Mouse (Mus musculus): ENCODE data around the gene Dgcr8. TPM values are rescaled to one million over a fixed set of nuclear protein-coding genes. Genes with fewer than 3 reads are reported as not detected.

Gene Dgcr8
- polyA plus RNA-seq, 1 experiment, result 70.0 TPM

- no peak overlapping the region for H3K4me3 ChIP-seq (ENCODE audit: control insufficient read depth, insufficient read depth, low read length)
- 86% methylated on average over 6 of the region's 6 CpGs for WGBS
- no peak overlapping the region for H3K27ac ChIP-seq (ENCODE audit: control insufficient read depth, insufficient read depth, low read length)
- TF ChIP-seq CTCF (IDR thresholded peaks at IDR 0.05; ENCODE audit: borderline replicate concordance, control insufficient read depth, extremely low read depth, insufficient read depth, low read length, poor library complexity) (no peak), POLR2A (IDR thresholded peaks at IDR 0.05; ENCODE audit: control insufficient read depth, extremely low read depth, insufficient read depth, low read length, poor library complexity) (no peak)
- no peak for DNase-seq
- H3K27me3 ChIP-seq (ENCODE audit: control insufficient read depth, insufficient read depth, low read length), result no peaks in the 10 kb centered on the region
- peaks cover 15% of the 10 kb centered on the region for H3K4me1 ChIP-seq (replicated peaks; ENCODE audit: control insufficient read depth, insufficient read depth, low read length)
- peaks cover 59% of the 10 kb centered on the region for H3K36me3 ChIP-seq (ENCODE audit: control insufficient read depth, insufficient read depth, low read length)
Observed at GRCm38 (mm10) chr16:18252736-18253135, 36.3 kb downstream of the Dgcr8 start.

GRCm38 (mm10) chr16:18250828-18251790, 37.9 kb downstream of the Dgcr8 start:
- DNase-seq, result no peak
- Histone ChIP-seq H3K27ac (ENCODE audit: control insufficient read depth, insufficient read depth, low read length) (no peak overlapping the region), H3K4me1 (replicated peaks; ENCODE audit: control insufficient read depth, insufficient read depth, low read length) (peaks cover 17% of the 10 kb centered on the region), H3K27me3 (ENCODE audit: control insufficient read depth, insufficient read depth, low read length) (no peaks in the 10 kb centered on the region), H3K36me3 (ENCODE audit: control insufficient read depth, insufficient read depth, low read length) (peaks cover 45% of the 10 kb centered on the region), H3K4me3 (ENCODE audit: control insufficient read depth, insufficient read depth, low read length) (no peak overlapping the region)
- TF ChIP-seq CTCF (IDR thresholded peaks at IDR 0.05; ENCODE audit: borderline replicate concordance, control insufficient read depth, extremely low read depth, insufficient read depth, low read length, poor library complexity), result no peak
- no peak for TF ChIP-seq POLR2A (IDR thresholded peaks at IDR 0.05; ENCODE audit: control insufficient read depth, extremely low read depth, insufficient read depth, low read length, poor library complexity)
- 91% methylated on average over 10 of the region's 10 CpGs for WGBS

GRCm38 (mm10) chr16:18250231-18250630, 38.8 kb downstream of the Dgcr8 start:
- DNase-seq, result no peak
- H3K27ac ChIP-seq (ENCODE audit: control insufficient read depth, insufficient read depth, low read length), result no peak overlapping the region
- peaks cover 17% of the 10 kb centered on the region for H3K4me1 ChIP-seq (replicated peaks; ENCODE audit: control insufficient read depth, insufficient read depth, low read length)
- no peaks in the 10 kb centered on the region for H3K27me3 ChIP-seq (ENCODE audit: control insufficient read depth, insufficient read depth, low read length)
- H3K36me3 ChIP-seq (ENCODE audit: control insufficient read depth, insufficient read depth, low read length), result peaks cover 43% of the 10 kb centered on the region
- WGBS, result 77% methylated on average over 4 of the region's 4 CpGs
- no peak overlapping the region for H3K4me3 ChIP-seq (ENCODE audit: control insufficient read depth, insufficient read depth, low read length)
- no peak for TF ChIP-seq POLR2A (IDR thresholded peaks at IDR 0.05; ENCODE audit: control insufficient read depth, extremely low read depth, insufficient read depth, low read length, poor library complexity)
- no peak for TF ChIP-seq CTCF (IDR thresholded peaks at IDR 0.05; ENCODE audit: borderline replicate concordance, control insufficient read depth, extremely low read depth, insufficient read depth, low read length, poor library complexity)

GRCm38 (mm10) chr16:18249364-18249967, 39.6 kb downstream of the Dgcr8 start:
- H3K27me3 ChIP-seq (ENCODE audit: control insufficient read depth, insufficient read depth, low read length), result no peaks in the 10 kb centered on the region
- 3% methylated on average over 27 of the region's 27 CpGs for WGBS
- peak; percentile 46 for DNase-seq
- H3K4me3 ChIP-seq (ENCODE audit: control insufficient read depth, insufficient read depth, low read length), result peak overlapping the region; percentile 76
- peaks cover 17% of the 10 kb centered on the region for H3K4me1 ChIP-seq (replicated peaks; ENCODE audit: control insufficient read depth, insufficient read depth, low read length)
- peaks cover 43% of the 10 kb centered on the region for H3K36me3 ChIP-seq (ENCODE audit: control insufficient read depth, insufficient read depth, low read length)
- peak overlapping the region; percentile 10; the same call in 1 of the 2 replicates for H3K27ac ChIP-seq (ENCODE audit: control insufficient read depth, insufficient read depth, low read length)
- no peak for TF ChIP-seq POLR2A (IDR thresholded peaks at IDR 0.05; ENCODE audit: control insufficient read depth, extremely low read depth, insufficient read depth, low read length, poor library complexity)
- no peak for TF ChIP-seq CTCF (IDR thresholded peaks at IDR 0.05; ENCODE audit: borderline replicate concordance, control insufficient read depth, extremely low read depth, insufficient read depth, low read length, poor library complexity)

- Histone ChIP-seq H3K27me3 (ENCODE audit: control insufficient read depth, insufficient read depth, low read length) (no peaks in the 10 kb centered on the region), H3K4me3 (ENCODE audit: control insufficient read depth, insufficient read depth, low read length) (peak within 1 kb of the TSS; percentile 76), H3K4me1 (replicated peaks; ENCODE audit: control insufficient read depth, insufficient read depth, low read length) (peaks cover 17% of the 10 kb centered on the region), H3K36me3 (ENCODE audit: control insufficient read depth, insufficient read depth, low read length) (peaks cover 39% of the 10 kb centered on the region), H3K27ac (ENCODE audit: control insufficient read depth, insufficient read depth, low read length) (peak within 1 kb of the TSS; percentile 10; the same call in 1 of the 2 replicates)
- WGBS, result under 1% methylated on average over 101 of the region's 102 CpGs
- peak; percentile 97 for DNase-seq
- peak; percentile 68 for TF ChIP-seq POLR2A (IDR thresholded peaks at IDR 0.05; ENCODE audit: control insufficient read depth, extremely low read depth, insufficient read depth, low read length, poor library complexity)
- peak; percentile 32; the same call in 1 of the 2 replicates for TF ChIP-seq CTCF (IDR thresholded peaks at IDR 0.05; ENCODE audit: borderline replicate concordance, control insufficient read depth, extremely low read depth, insufficient read depth, low read length, poor library complexity)
Observed at GRCm38 (mm10) chr16:18248433-18249363, 40.3 kb downstream of the Dgcr8 start, which contains the start of the genes Trmt2a and Ranbp1. TSS of gene Trmt2a (plus strand) at chr16:18248679. TSS of gene Ranbp1 (minus strand) at chr16:18248732.
